Mouse (Mus musculus) heart, postnatal 36 days (tissue): ENCODE data around the gene Ano6. TPM values are rescaled to one million over a fixed set of nuclear protein-coding genes. Genes with fewer than 3 reads are reported as not detected.

ENCODE experiments used
- DNase-seq, 2 experiments: peaks; one replicate each; pipeline ENCODE4 v3.0.0; 2021 to 2022
- intact Hi-C: fragments of 180-260 bp; cut with DNase I; formaldehyde crosslinking; loops from one replicate; pipeline ENCODE4 v1.15.1; 2025
- total RNA-seq, 2 experiments: library from RNA; stranded (reverse); gene quantifications; 2 replicates each; pipeline ENCODE4 v1.2.3; 2021

Ano6 gene
- total RNA-seq, 2 experiments from 2014 or later, result 20.6 to 23.0 TPM

DNA sequence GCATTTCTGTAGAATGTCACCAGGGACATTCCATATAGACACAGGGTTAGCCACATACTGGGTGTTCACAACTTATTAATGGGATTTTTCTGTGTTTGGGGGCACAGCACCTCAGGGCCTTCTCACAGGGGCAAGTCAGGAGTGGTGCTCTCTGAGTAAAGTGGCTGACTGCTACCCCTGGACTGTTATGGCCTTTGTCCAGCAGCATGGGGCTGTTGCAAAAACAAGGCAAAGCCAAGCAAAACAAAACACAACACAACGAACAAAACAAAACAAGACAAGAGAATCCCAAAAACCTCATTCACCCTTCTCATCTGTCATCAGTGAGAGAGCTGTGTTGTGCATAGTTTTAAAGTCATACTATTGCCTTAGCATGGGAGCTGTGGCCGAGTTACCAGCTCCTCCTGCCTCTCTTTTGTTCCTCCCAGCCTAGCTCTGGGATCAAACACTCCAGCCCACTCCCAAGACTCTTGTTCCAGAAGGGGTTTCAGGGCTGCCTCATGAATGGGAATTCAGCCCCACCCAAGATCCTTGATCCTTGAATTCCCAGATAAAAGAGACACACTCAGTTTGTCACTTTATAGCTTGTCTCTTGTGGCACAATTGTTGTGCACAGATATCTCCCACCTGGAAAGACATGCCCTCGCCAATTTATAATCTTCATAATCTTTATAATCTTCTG, 119.6 kb downstream of the Ano6 start:
- no peak for DNase-seq
- intact Hi-C loops, result no loop called here

GRCm38 (mm10) chr15:95914963-95915362, 124.3 kb downstream of the Ano6 start:
- no peak for DNase-seq
- intact Hi-C loops, result no loop called here

DNA sequence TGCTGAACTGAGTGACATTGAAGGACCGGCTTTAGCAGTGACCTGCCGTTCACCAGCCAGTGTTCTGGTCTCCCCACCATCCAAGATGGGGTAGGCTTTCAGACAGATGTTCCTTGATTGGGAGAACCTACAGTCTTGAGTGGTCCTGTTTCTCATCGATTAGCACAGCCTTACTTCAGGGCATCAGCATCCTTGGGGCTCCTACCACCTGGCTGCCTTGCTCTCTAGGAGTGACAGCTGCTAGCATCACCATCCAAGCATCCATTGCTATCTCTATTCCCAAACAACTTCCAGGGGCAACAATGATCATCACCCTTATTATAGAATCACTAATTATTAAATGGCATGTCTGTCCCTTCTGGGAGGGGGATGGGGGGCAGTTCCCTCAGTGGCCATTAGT, 124.8 kb downstream of the Ano6 start:
- no peak for DNase-seq
- intact Hi-C loops, result no loop called here

GRCm38 (mm10) chr15:95917330-95917729, 126.7 kb downstream of the Ano6 start:
- intact Hi-C loops, result no loop called here
- DNase-seq, result no peak

GRCm38 (mm10) chr15:95920047-95920446, 129.4 kb downstream of the Ano6 start:
- intact Hi-C loops, result no loop called here
- DNase-seq, result no peak

DNA sequence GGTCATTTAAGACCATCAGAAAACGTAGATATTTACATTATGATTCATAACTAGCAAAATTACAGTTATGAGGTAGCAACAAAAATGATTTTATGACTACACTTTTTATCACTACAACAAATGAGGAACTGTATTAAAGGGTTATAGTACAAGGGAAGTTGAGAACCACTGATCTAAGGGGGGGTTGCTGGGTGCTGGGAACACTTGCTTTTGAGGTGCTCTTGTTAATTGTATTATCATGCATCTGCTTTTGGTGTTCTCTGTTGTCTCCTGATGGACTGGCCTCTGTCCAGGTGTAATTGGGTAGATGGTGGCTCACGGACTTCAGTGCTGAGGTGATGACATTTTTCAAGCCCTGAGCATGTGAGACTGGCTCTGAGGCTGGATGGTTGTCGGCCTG, 130.4 kb downstream of the Ano6 start:
- no peak for DNase-seq
- intact Hi-C loops, result no loop called here

DNA sequence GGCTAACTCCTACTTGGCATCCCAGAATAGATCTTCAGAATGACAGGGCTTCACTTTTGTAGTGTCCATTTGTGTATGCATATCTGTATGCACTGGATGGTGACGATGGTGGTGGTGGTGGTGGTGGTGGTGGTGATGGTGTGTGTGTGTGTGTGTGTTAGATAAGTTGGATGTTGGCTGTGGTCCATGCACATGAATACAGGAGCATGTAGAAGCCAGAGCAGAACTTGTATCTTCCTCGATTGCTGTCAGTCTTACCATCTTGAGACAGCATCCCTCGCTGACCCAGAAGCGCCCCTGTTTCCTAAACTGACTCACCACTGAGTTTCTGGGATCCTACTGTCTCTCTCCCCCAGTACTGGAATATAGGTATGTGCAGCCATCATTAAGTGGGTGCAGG, 131.0 kb downstream of the Ano6 start:
- intact Hi-C loops, result no loop called here
- DNase-seq, result no peak

- no peak for DNase-seq
- intact Hi-C loops, result no loop called here
Measured at GRCm38 (mm10) chr15:95922558-95922957, 131.9 kb downstream of the Ano6 start.

GRCm38 (mm10) chr15:95925334-95925986, 134.8 kb downstream of the Ano6 start:
- no peak for DNase-seq

GRCm38 (mm10) chr15:95929087-95929486, 138.4 kb downstream of the Ano6 start:
- intact Hi-C loops, result no loop called here

More at GRCm38 (mm10) chr15:95925334-95925986, 134.8 kb downstream of the Ano6 start:
- intact Hi-C loops, result no loop called here

GRCm38 (mm10) chr15:95931013-95931775, 140.6 kb downstream of the Ano6 start:
- peak; percentile 10 to 15 for DNase-seq
- intact Hi-C loops, result no loop called here

More at GRCm38 (mm10) chr15:95929087-95929486, 138.4 kb downstream of the Ano6 start:
- DNase-seq, result no peak

GRCm38 (mm10) chr15:95932358-95932757, 141.7 kb downstream of the Ano6 start:
- peak; percentile 63 for DNase-seq
- intact Hi-C loops, result no loop called here

- intact Hi-C loops, result no loop called here
- no peak for DNase-seq
Measured at GRCm38 (mm10) chr15:95935141-95935540, 144.5 kb downstream of the Ano6 start.

GRCm38 (mm10) chr15:95943470-95943869, 152.8 kb downstream of the Ano6 start:
- DNase-seq, result peak; percentile 29 to 49
- intact Hi-C loops, result loop anchor here (1.0 to 2.0 kb wide), 2 partner anchors 170 to 181 kb away; no protein-coding TSS in a partner anchor

DNA sequence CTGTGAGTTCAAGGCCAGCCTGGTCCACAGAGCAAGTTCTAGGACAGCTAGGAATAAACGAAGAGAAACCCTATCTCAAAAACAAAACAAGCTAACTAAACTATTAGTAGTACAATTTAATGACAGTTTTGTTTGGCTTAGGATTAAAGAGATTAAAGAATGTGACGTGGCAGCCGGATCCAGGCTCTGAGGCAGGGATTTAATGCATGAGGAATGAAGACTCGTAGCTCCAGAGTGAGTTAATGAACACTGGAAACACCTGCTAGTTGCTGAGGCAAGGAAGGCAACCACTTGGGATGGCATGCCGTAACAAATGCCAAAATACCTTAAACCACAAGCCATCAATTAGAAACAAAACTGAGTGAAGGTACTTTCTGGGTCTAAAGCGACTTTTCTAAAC, 153.7 kb downstream of the Ano6 start:
- no peak for DNase-seq
- intact Hi-C loops, result no loop called here

- intact Hi-C loops, result no loop called here
- DNase-seq, result no peak
Measured at GRCm38 (mm10) chr15:95945951-95946708, 155.5 kb downstream of the Ano6 start.

DNA sequence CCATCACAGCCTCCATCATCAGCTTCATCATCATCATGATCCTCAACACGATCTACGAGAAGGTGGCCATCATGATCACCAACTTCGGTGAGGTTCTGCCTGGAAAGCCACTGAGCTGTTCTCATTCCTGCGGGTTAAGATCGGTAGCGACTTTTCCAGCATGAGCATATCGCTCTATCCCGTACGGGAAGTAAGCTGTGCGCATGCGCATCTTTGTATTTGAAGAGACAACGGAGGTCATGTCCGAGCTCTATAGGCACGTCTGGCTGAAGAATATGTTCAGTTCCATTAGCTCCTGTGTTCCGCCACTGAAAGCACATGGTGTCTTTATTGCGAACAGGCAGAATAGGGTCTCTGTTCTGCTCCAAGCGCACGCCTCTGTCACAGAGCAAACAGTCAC, 157.8 kb downstream of the Ano6 start:
- no peak for DNase-seq
- intact Hi-C loops, result no loop called here

GRCm38 (mm10) chr15:95949336-95949735, 158.7 kb downstream of the Ano6 start:
- intact Hi-C loops, result no loop called here
- no peak for DNase-seq

- DNase-seq, result no peak
- intact Hi-C loops, result no loop called here
Measured at GRCm38 (mm10) chr15:95951497-95951896, 160.9 kb downstream of the Ano6 start.

- intact Hi-C loops, result no loop called here
Measured at GRCm38 (mm10) chr15:95956692-95957091, 166.0 kb downstream of the Ano6 start.

More at GRCm38 (mm10) chr15:95956692-95957091, 166.0 kb downstream of the Ano6 start:
- DNase-seq, result no peak
